Mouse (Mus musculus) frontal cortex, postnatal 10 days (tissue): ENCODE data around the gene Itk.
A peak's percentile ranks its signal among the peaks of the same experiment; 100 is the strongest.

ENCODE experiments used
- DNase-seq, 2 experiments: peaks; one replicate each; pipeline ENCODE4 v3.0.0; 2022; ENCODE audit warnings: low spot score in 2 of 2, mixed read lengths in 1 of 2

Gene Itk

GRCm38 (mm10) chr11:46276778-46277177 is 112.5 kb downstream of the Itk start:
- DNase-seq: no peak

GRCm38 (mm10) chr11:46276168-46276567 is 113.1 kb downstream of the Itk start:
- DNase-seq: no peak

- peak; percentile 65 to 71 for DNase-seq
Observed at GRCm38 (mm10) chr11:46275302-46275701, 114.0 kb downstream of the Itk start.
